Mouse (Mus musculus) midbrain, embryonic 16.5 days (tissue): ENCODE measurements at regions not wholly inside any gene's neighbourhood (a gene's known extent, or its start where the extent isn't known, plus 50 kb on each side); places are given as distances from the start of the nearest gene placed in this dataset.

Source experiments
- ATAC-seq: fragments of 200-750 bp; cut with Nextera tagmentation; 2 replicates; pipeline ENCODE4 v1.8.0; 2017; ENCODE audit warnings: moderate TSS enrichment
- H3K27ac ChIP-seq: fragments of 300-500 bp; sonication (generic); 2 replicates; pipeline ENCODE4 v1.5.1; 2014; ENCODE audit warnings: mild to moderate bottlenecking, low read length, mixed read lengths
- H3K27me3 ChIP-seq: fragments of 300-500 bp; sonication (generic); 2 replicates; pipeline ENCODE4 v1.6.1; 2014; ENCODE audit warnings: low read depth, low read length, mixed read lengths; ENCODE audit not compliant: control insufficient read depth, insufficient read depth
- H3K36me3 ChIP-seq: fragments of 300-500 bp; sonication (generic); 2 replicates; pipeline ENCODE4 v1.6.1; 2014; ENCODE audit warnings: mild to moderate bottlenecking, low read length, moderate library complexity, mixed read lengths; ENCODE audit not compliant: control insufficient read depth, insufficient read depth
- H3K4me1 ChIP-seq: fragments of 300-500 bp; sonication (generic); 2 replicates; pipeline ENCODE4 v1.6.1; 2014; ENCODE audit warnings: mild to moderate bottlenecking, low read length, mixed read lengths; ENCODE audit not compliant: control insufficient read depth, insufficient read depth
- H3K4me2 ChIP-seq: fragments of 300-500 bp; sonication (generic); 2 replicates; pipeline ENCODE4 v1.6.1; 2014; ENCODE audit warnings: mild to moderate bottlenecking, low read length, mixed read lengths
- H3K4me3 ChIP-seq: fragments of 300-500 bp; sonication (generic); 2 replicates; pipeline ENCODE4 v1.5.1; 2014; ENCODE audit warnings: low read depth, mild to moderate bottlenecking, low read length, moderate library complexity, mixed read lengths
- H3K9ac ChIP-seq: fragments of 300-500 bp; sonication (generic); 2 replicates; pipeline ENCODE4 v1.6.1; 2014; ENCODE audit warnings: low read depth, low read length, mixed read lengths
- H3K9me3 ChIP-seq: fragments of 300-500 bp; sonication (generic); replicated peaks from 2 replicates; pipeline ENCODE4 v1.6.1; 2014; ENCODE audit warnings: mild to moderate bottlenecking, low read length, mixed read lengths; ENCODE audit not compliant: control insufficient read depth, poor library complexity, severe bottlenecking
- WGBS: fragments of 180-500 bp; shearing (Covaris S2); extraction: QIAGEN DNeasy Blood & Tissue Kit; methylation state at CpG from one replicate; pipeline ENCODE4 v1.1.7; 2014; 5-methylcytosine and 5-hydroxymethylcytosine counted together

- Histone ChIP-seq H3K4me3 (no peak overlapping the region), H3K9me3 (no peaks in the 10 kb centered on the region), H3K9ac (no peak overlapping the region), H3K27me3 (no peaks in the 10 kb centered on the region), H3K36me3 (no peaks in the 10 kb centered on the region), H3K4me2 (no peak overlapping the region), H3K27ac (no peak overlapping the region), H3K4me1 (no peaks in the 10 kb centered on the region)
- peak; percentile 91 for ATAC-seq
- 5% methylated on average over 2 of the region's 2 CpGs for WGBS
Observed at GRCm38 (mm10) chr13:105377038-105377437, 66.4 kb upstream of the Htr1a start.

GRCm38 (mm10) chr13:105378587-105378986 is 64.9 kb upstream of the Htr1a start:
- Histone ChIP-seq H3K27me3 (no peaks in the 10 kb centered on the region), H3K27ac (no peak overlapping the region), H3K9me3 (no peaks in the 10 kb centered on the region), H3K4me2 (no peak overlapping the region), H3K36me3 (no peaks in the 10 kb centered on the region), H3K4me1 (no peaks in the 10 kb centered on the region), H3K9ac (no peak overlapping the region), H3K4me3 (no peak overlapping the region)
- no peak for ATAC-seq
- 76% methylated on average over 9 of the region's 9 CpGs for WGBS

GRCm38 (mm10) chr13:105387016-105387772 is 56.2 kb upstream of the Htr1a start:
- H3K4me3 ChIP-seq = no peak overlapping the region
- WGBS = 40% methylated on average over 4 of the region's 4 CpGs
- no peak overlapping the region for H3K27ac ChIP-seq
- no peaks in the 10 kb centered on the region for H3K9me3 ChIP-seq
- H3K36me3 ChIP-seq = no peaks in the 10 kb centered on the region
- no peak for ATAC-seq
- H3K27me3 ChIP-seq = no peaks in the 10 kb centered on the region
- H3K4me2 ChIP-seq = no peak overlapping the region
- H3K9ac ChIP-seq = no peak overlapping the region
- H3K4me1 ChIP-seq = no peaks in the 10 kb centered on the region
